In genomic region chr5:26887496-26887895, GRCm38 (mm10) we compare ENCODE assay signal across 25 mouse cellular contexts.
"Had no signal": no experiment of that assay in that cellular context is flagged by ENCODE, and none has a peak within 500 bp of the region (broad histone marks: within the 10 kb centered on the region; RNA-seq: fewer than 3 reads in every experiment).

No protein-coding gene starts in this region.

- DNase-seq: kidney, adult 9 months; kidney, postnatal 14 days; kidney, postnatal 4 days; layer of hippocampus, adult 9-11 months; liver; lung, adult 18-20 months; lung, postnatal 10 days; lung, postnatal 36 days; right cerebral cortex, adult 18-20 months; right cerebral cortex, postnatal 14 days; right cerebral cortex, postnatal 4 days; thymus, adult 2 months; thymus, postnatal 14 days; thymus, postnatal 4 days had no signal

- H3K27me3 ChIP-seq: limb, embryonic 13.5 days; liver, embryonic 12.5 days; liver, embryonic 15.5 days; lung, embryonic 15.5 days; midbrain, embryonic 12.5 days; midbrain, embryonic 15.5 days; neural tube, embryonic 12.5 days; neural tube, embryonic 15.5 days had no signal

- H3K36me3 ChIP-seq: limb, embryonic 10.5 days; limb, embryonic 13.5 days; liver, embryonic 12.5 days; liver, embryonic 15.5 days; lung, embryonic 15.5 days; midbrain, embryonic 12.5 days; midbrain, embryonic 15.5 days; neural tube, embryonic 12.5 days; neural tube, embryonic 15.5 days had no signal

- H3K9me3 ChIP-seq: limb, embryonic 10.5 days; limb, embryonic 13.5 days; liver, embryonic 12.5 days; liver, embryonic 15.5 days; lung, embryonic 15.5 days; midbrain, embryonic 12.5 days; midbrain, embryonic 15.5 days; neural tube, embryonic 12.5 days; neural tube, embryonic 15.5 days had no signal

- H3K4me3 ChIP-seq: layer of hippocampus, adult 2 months; limb, embryonic 10.5 days; limb, embryonic 13.5 days; liver, embryonic 12.5 days; liver, embryonic 15.5 days; lung, embryonic 15.5 days; midbrain, embryonic 12.5 days; midbrain, embryonic 15.5 days; neural tube, embryonic 12.5 days; neural tube, embryonic 15.5 days had no signal

- H3K4me2 ChIP-seq: limb, embryonic 13.5 days; liver, embryonic 12.5 days; liver, embryonic 15.5 days; lung, embryonic 15.5 days; midbrain, embryonic 12.5 days; midbrain, embryonic 15.5 days; neural tube, embryonic 12.5 days; neural tube, embryonic 15.5 days had no signal

- ATAC-seq: liver, embryonic 12.5 days; midbrain, embryonic 15.5 days had no signal

- H3K4me1 ChIP-seq: limb, embryonic 10.5 days; limb, embryonic 13.5 days; liver, embryonic 12.5 days; liver, embryonic 15.5 days; lung, embryonic 15.5 days; midbrain, embryonic 15.5 days; neural tube, embryonic 12.5 days; neural tube, embryonic 15.5 days had no signal

- H3K9ac ChIP-seq: limb, embryonic 13.5 days; liver, embryonic 12.5 days; liver, embryonic 15.5 days; lung, embryonic 15.5 days; midbrain, embryonic 12.5 days; midbrain, embryonic 15.5 days; neural tube, embryonic 12.5 days; neural tube, embryonic 15.5 days had no signal

- H3K27ac ChIP-seq: layer of hippocampus, adult 2 months; limb, embryonic 10.5 days; limb, embryonic 13.5 days; liver, embryonic 12.5 days; liver, embryonic 15.5 days; lung, embryonic 15.5 days; midbrain, embryonic 12.5 days; midbrain, embryonic 15.5 days; neural tube, embryonic 12.5 days; neural tube, embryonic 15.5 days; stomach, postnatal 0 days had no signal
